13 mouse cellular contexts compared by ENCODE assay signal in the genomic region with DNA sequence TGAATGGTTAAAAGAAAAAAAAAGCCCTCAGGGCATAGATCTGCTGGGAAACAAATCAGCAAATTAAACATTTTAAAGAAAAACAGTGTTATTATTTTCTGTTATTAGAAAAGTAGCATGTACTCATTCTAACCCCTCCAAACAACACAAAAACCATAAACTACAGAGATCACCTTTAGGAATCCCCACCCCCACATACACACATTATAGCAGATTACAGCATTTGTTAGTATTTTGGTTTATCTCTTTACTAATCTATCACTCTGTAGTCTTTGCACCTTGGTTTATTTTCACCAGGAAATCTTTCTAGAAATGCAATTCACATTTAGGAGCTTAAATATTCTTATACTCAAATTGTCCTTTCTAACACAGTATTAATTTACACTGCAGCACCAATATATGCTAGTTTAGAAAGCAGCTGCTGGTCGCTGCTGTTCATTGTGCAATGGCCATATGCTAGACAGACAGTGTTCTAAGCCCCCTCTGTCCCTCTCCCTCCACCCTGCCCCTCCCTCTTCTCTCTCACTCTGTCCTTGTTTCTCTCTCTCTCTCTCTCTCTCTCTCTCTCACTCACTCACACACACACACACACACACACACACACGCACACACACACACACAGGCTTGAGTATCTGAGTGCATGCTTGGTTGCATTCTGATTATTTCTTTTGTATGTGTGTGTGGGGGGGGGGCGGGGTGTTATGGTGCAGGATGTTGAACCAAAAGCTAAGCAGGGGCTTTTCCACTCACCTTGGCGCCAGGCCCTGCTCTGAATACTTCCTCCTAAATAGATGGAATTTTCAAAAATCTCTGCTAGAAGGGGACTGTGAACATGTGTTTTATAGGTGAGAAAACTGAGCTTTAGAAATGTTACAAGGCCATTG.
DNase-seq lines count a peak whose midpoint lies in the region; ATAC-seq lines count a peak whose summit lies in the region.
"Had no signal": no experiment of that assay in that cellular context is flagged by ENCODE, and none has a peak within 500 bp of the region (broad histone marks: within the 10 kb centered on the region; RNA-seq: fewer than 3 reads in every experiment).

No protein-coding gene starts in this region.

- H3K9ac ChIP-seq in hindbrain, embryonic 11.5 days (ENCODE audit: low read depth, low read length), result no peak overlapping the region
- no peak overlapping the region for H3K9ac ChIP-seq in midbrain, embryonic 13.5 days (replicated peaks)
- H3K9ac ChIP-seq: lung, embryonic 15.5 days had no signal

- ATAC-seq in hindbrain, embryonic 11.5 days (ENCODE audit: low FRiP score), result peak; percentile 93
- peak; percentile 87 for ATAC-seq in midbrain, embryonic 13.5 days

- intact Hi-C loops in heart, postnatal 10 days (cut with DNase I), result no loop called here

- 39% methylated on average over 4 of the region's 4 CpGs for WGBS in hindbrain, embryonic 11.5 days
- 46% methylated on average over 4 of the region's 4 CpGs for WGBS in midbrain, embryonic 13.5 days

- H3K36me3 ChIP-seq in hindbrain, embryonic 11.5 days (ENCODE audit: control insufficient read depth, insufficient read depth, low read length), result no peaks in the 10 kb centered on the region
- H3K36me3 ChIP-seq in midbrain, embryonic 13.5 days, result no peaks in the 10 kb centered on the region
- H3K36me3 ChIP-seq: lung, embryonic 15.5 days had no signal

- DNase-seq in right cerebral cortex, postnatal 4 days, result peak; percentile 1
- no peak for DNase-seq in right cerebral cortex, adult 18-20 months
- DNase-seq in hindbrain, embryonic 11.5 days (ENCODE audit: low spot score), result peak; percentile 25
- DNase-seq in heart, adult 18-20 months, result no peak
- no peak for DNase-seq in heart, postnatal 10 days
- DNase-seq in adrenal gland, postnatal 25 days, result no peak
- DNase-seq: cerebellum, adult 2 months; gastrocnemius, postnatal 14 days; heart, postnatal 4 days; kidney, adult 18-20 months had no signal

- H3K4me2 ChIP-seq in hindbrain, embryonic 11.5 days (replicated peaks; ENCODE audit: low read depth, low read length), result no peak overlapping the region
- H3K4me2 ChIP-seq in midbrain, embryonic 13.5 days (replicated peaks), result no peak overlapping the region
- H3K4me2 ChIP-seq: heart, embryonic 11.5 days; lung, embryonic 15.5 days had no signal

- no peaks in the 10 kb centered on the region for H3K4me1 ChIP-seq in hindbrain, embryonic 11.5 days (replicated peaks; ENCODE audit: control insufficient read depth, insufficient read depth, low read length)
- H3K4me1 ChIP-seq in midbrain, embryonic 13.5 days (replicated peaks), result peaks cover 3% of the 10 kb centered on the region; the same call in 1 of the 2 replicates
- H3K4me1 ChIP-seq: lung, embryonic 15.5 days had no signal

- no peak overlapping the region for H3K4me3 ChIP-seq in hindbrain, embryonic 11.5 days (ENCODE audit: low read depth, low read length)
- H3K4me3 ChIP-seq in midbrain, embryonic 13.5 days (replicated peaks), result no peak overlapping the region
- H3K4me3 ChIP-seq: lung, embryonic 15.5 days had no signal

- no peaks in the 10 kb centered on the region for H3K27me3 ChIP-seq in hindbrain, embryonic 11.5 days (ENCODE audit: control insufficient read depth, insufficient read depth, low read length)
- H3K27me3 ChIP-seq in midbrain, embryonic 13.5 days, result no peaks in the 10 kb centered on the region; the same call in 1 of the 2 replicates
- H3K27me3 ChIP-seq: lung, embryonic 15.5 days had no signal

- H3K9me3 ChIP-seq in hindbrain, embryonic 11.5 days (ENCODE audit: control insufficient read depth, low read length), result no peaks in the 10 kb centered on the region
- no peaks in the 10 kb centered on the region for H3K9me3 ChIP-seq in midbrain, embryonic 13.5 days
- H3K9me3 ChIP-seq: lung, embryonic 15.5 days had no signal

- H3K27ac ChIP-seq in hindbrain, embryonic 11.5 days (ENCODE audit: low read depth, low read length), result peak overlapping the region; percentile 62
- no peak overlapping the region for H3K27ac ChIP-seq in midbrain, embryonic 13.5 days
- H3K27ac ChIP-seq: lung, embryonic 15.5 days had no signal

Comparison
In these comparisons a context has a peak if more than half of its experiments do, and no peak if none do; other contexts are left out.
1. DNase-seq: peak in right cerebral cortex, postnatal 4 days (single experiment) and hindbrain, embryonic 11.5 days (single experiment); none in right cerebral cortex, adult 18-20 months (single experiment), heart, adult 18-20 months (0 of 2), heart, postnatal 10 days (0 of 2) and adrenal gland, postnatal 25 days (single experiment).